Mouse (Mus musculus) common myeloid progenitor, adult 5-6 weeks (primary cell): ENCODE results near the gene Prkd1. TPM values are rescaled to one million over a fixed set of nuclear protein-coding genes. Genes with fewer than 3 reads are reported as not detected.

ENCODE experiments used
- ATAC-seq: replicated peaks from 2 replicates; pipeline ENCODE4 v1.8.0; 2016; ENCODE audit warnings: low read depth, mild to moderate bottlenecking, moderate TSS enrichment, inconsistent platforms; ENCODE audit not compliant: poor library complexity, severe bottlenecking
- total RNA-seq: library from RNA; stranded (forward); fragments of 200-1000, 187-1606 nt; gene quantifications from 2 replicates; pipeline ENCODE4 v1.2.3, GENCODE M21; 2017

Gene Prkd1
- total RNA-seq, 1 experiment from 2014 or later: not detected

- ATAC-seq: no peak
Observed at GRCm38 (mm10) chr12:50457151-50457550, 191.7 kb downstream of the Prkd1 start.

DNA sequence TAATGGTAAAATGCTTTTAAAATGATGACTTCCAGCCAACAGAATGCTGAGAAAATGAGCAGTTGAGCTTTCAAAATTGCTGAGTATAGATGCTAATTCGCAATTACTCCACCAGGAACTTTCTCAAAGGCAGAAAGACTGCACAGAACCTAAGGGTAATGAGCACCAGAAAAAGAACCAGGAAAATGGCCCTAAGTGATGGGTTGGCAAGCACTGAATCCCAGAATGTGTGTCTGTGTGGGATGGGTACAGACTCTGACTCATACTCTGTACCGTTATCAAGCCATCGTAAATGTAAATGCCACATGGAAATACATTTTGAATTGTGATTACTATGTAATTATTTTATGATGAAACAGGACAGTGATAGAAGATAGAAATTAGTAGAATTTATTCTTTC lies 197.1 kb downstream of the Prkd1 start:
- no peak for ATAC-seq

- no peak for ATAC-seq
Observed at GRCm38 (mm10) chr12:50436660-50437059, 212.2 kb downstream of the Prkd1 start.

DNA sequence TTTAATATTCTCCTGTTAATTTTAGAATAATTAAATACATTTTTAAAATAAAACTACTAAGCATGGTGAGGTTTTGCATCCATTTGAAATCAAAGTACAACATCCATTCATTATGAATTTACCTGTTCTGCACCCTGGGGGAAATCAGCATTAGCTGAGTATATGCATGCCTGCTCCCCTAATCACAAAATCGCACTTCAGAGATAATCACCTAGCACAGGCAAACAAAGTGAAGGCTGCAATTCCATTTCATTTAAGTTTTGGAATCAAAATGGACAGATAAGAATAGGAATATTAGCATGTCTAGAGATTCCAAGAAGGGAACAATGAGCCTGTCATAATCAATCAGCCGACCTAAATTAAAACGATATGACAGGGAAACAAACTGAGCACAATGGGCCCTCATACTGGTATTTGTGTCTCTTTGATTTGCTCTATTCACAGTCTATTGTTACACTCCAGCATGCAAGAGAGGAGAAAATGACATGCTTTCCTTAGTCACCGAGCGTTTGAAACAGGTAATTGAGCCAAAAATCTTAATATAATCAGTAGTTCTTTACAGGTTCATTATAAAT lies 218.7 kb downstream of the Prkd1 start:
- no peak for ATAC-seq

GRCm38 (mm10) chr12:50352404-50352803 lies 296.5 kb downstream of the Prkd1 start:
- ATAC-seq: no peak

DNA sequence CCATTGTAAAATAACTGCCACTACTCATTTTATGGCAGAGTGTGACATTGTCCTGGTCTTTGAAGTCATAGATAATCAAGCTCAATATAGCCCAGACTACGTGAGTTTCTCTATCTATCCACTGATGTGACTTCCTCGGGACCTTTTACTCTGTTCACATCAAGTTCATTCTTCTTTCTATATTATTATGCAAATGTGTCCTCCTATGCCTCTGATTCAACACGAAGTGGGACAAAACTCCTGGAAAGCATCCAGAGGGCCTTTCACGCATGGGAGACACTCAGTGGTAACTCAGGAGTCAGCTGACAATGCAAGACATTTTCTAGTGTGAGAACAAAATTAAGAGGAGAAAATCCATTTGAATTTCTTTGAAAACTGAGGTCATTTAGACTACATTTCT lies 315.7 kb downstream of the Prkd1 start:
- ATAC-seq: no peak

DNA sequence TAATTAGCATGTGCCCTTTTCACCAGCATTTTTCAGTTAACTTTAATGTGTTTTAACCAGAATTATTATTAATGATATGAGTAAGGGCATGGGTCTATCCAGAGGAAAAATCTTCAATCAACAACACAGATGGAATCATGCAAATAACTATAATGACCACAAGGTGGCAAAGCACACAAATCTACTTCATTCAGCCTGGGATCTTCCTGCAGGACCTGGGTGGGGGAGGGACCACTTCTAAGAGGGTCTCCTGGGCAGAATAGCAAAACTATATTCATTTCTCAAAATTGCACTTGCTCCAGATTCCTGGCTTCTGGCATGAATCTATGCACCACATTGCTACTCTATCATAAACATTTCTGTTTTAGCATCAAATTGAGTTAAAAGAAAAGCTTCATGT lies 334.3 kb downstream of the Prkd1 start:
- ATAC-seq: no peak

- no peak for ATAC-seq
Observed at GRCm38 (mm10) chr12:50309276-50309675, 339.6 kb downstream of the Prkd1 start.

DNA sequence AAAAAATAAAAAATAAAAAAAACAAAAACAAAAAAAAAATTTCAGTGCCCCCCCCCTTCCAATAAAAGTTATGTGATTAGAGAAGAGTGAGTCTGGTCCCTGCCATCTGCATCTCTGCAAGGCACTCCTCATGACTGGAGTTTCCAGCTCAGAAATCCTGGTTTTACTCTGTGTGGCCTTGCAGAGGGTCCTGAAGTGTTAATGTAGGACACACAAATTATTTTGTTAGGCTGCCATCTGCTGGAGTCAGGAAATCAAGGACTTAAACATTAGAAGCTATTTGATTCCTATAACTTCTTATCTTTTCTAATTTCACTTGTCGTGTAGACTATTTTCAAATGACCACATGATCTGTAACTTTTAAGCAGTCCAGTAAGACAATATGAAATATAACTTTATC lies 347.6 kb downstream of the Prkd1 start:
- ATAC-seq: no peak

GRCm38 (mm10) chr12:50296067-50296466 lies 352.8 kb downstream of the Prkd1 start:
- no peak for ATAC-seq

GRCm38 (mm10) chr12:50295549-50295948 lies 353.3 kb downstream of the Prkd1 start:
- no peak for ATAC-seq

GRCm38 (mm10) chr12:50292834-50293233 lies 356.1 kb downstream of the Prkd1 start:
- no peak for ATAC-seq
